Mouse (Mus musculus) brown adipose tissue, adult 24 weeks (tissue): ENCODE measurements around the gene Lamc2. TPM values are rescaled to one million over a fixed set of nuclear protein-coding genes. Genes with fewer than 3 reads are reported as not detected.

Source experiments
- H3K27ac ChIP-seq: fragments of 200-500 bp; replicated peaks from 2 replicates; pipeline ENCODE4 v1.5.1; 2012; ENCODE audit warnings: low read depth, mild to moderate bottlenecking, low read length
- H3K4me1 ChIP-seq: fragments of 200-500 bp; 2 replicates; pipeline ENCODE4 v1.6.1; 2012; ENCODE audit warnings: low read length, mixed read lengths; ENCODE audit not compliant: control insufficient read depth, insufficient read depth, insufficient read length
- H3K4me3 ChIP-seq: fragments of 200-500 bp; 2 replicates; pipeline ENCODE4 v1.5.1; 2012; ENCODE audit warnings: low read depth, mild to moderate bottlenecking, low read length, moderate library complexity; ENCODE audit not compliant: insufficient read depth
- polyA plus RNA-seq: library from polyadenylated mRNA; stranded (reverse); fragments of >200 nt; gene quantifications from 2 replicates; pipeline ENCODE4 v1.2.4, GENCODE M21; 2012; ENCODE audit not compliant: missing spikeins, insufficient read depth, insufficient read length

Lamc2 gene
- polyA plus RNA-seq, 1 experiment: 1.7 TPM

- no peak overlapping the region for H3K27ac ChIP-seq
- no peak overlapping the region for H3K4me3 ChIP-seq
- peaks cover 7% of the 10 kb centered on the region; the same call in 1 of the 2 replicates for H3K4me1 ChIP-seq
These were observed 30.9 kb downstream of the Lamc2 start for GRCm38 (mm10) chr1:153155364-153155763.

GRCm38 (mm10) chr1:153153619-153154137, 32.6 kb downstream of the Lamc2 start:
- Histone ChIP-seq H3K27ac (0 out of 2 replicates have a peak overlapping the region, but pooled peaks have one; percentile 23), H3K4me3 (no peak overlapping the region), H3K4me1 (peaks cover 7% of the 10 kb centered on the region; the same call in 1 of the 2 replicates)

- Histone ChIP-seq H3K4me1 (peaks cover 7% of the 10 kb centered on the region; the same call in 1 of the 2 replicates), H3K4me3 (no peak overlapping the region), H3K27ac (no peak overlapping the region)
These were observed 33.7 kb downstream of the Lamc2 start for GRCm38 (mm10) chr1:153152594-153152993.

- no peaks in the 10 kb centered on the region for H3K4me1 ChIP-seq
- no peak overlapping the region for H3K27ac ChIP-seq
- H3K4me3 ChIP-seq: no peak overlapping the region
These were observed 40.5 kb downstream of the Lamc2 start for GRCm38 (mm10) chr1:153145791-153146190.

GRCm38 (mm10) chr1:153144021-153144420, 42.2 kb downstream of the Lamc2 start:
- Histone ChIP-seq H3K4me3 (no peak overlapping the region), H3K27ac (no peak overlapping the region), H3K4me1 (no peaks in the 10 kb centered on the region)

GRCm38 (mm10) chr1:153140747-153141228, 45.5 kb downstream of the Lamc2 start:
- H3K4me1 ChIP-seq: no peaks in the 10 kb centered on the region
- no peak overlapping the region for H3K27ac ChIP-seq
- H3K4me3 ChIP-seq: no peak overlapping the region

- H3K4me3 ChIP-seq: no peak overlapping the region
These were observed 46.0 kb downstream of the Lamc2 start for GRCm38 (mm10) chr1:153140265-153140664.

GRCm38 (mm10) chr1:153139635-153140034, 46.6 kb downstream of the Lamc2 start:
- Histone ChIP-seq H3K4me3 (no peak overlapping the region), H3K4me1 (no peaks in the 10 kb centered on the region), H3K27ac (no peak overlapping the region)

More at GRCm38 (mm10) chr1:153140265-153140664, 46.0 kb downstream of the Lamc2 start:
- Histone ChIP-seq H3K27ac (no peak overlapping the region), H3K4me1 (no peaks in the 10 kb centered on the region)

- Histone ChIP-seq H3K4me1 (no peaks in the 10 kb centered on the region), H3K4me3 (no peak overlapping the region), H3K27ac (no peak overlapping the region)
These were observed 47.8 kb downstream of the Lamc2 start for GRCm38 (mm10) chr1:153138486-153138885.

- H3K4me3 ChIP-seq: no peak overlapping the region
- H3K27ac ChIP-seq: no peak overlapping the region
- H3K4me1 ChIP-seq: no peaks in the 10 kb centered on the region
These were observed 49.6 kb downstream of the Lamc2 start for GRCm38 (mm10) chr1:153136647-153137046.

GRCm38 (mm10) chr1:153133865-153134781, 52.1 kb downstream of the Lamc2 start:
- Histone ChIP-seq H3K4me3 (no peak overlapping the region), H3K27ac (no peak overlapping the region), H3K4me1 (peaks cover 3% of the 10 kb centered on the region; the same call in 1 of the 2 replicates)

GRCm38 (mm10) chr1:153129992-153130713, 56.1 kb downstream of the Lamc2 start:
- Histone ChIP-seq H3K4me3 (no peak overlapping the region), H3K27ac (peak overlapping the region; percentile 52; the same call in 1 of the 2 replicates)

GRCm38 (mm10) chr1:153128780-153129179, 57.5 kb downstream of the Lamc2 start:
- Histone ChIP-seq H3K4me1 (peaks cover 19% of the 10 kb centered on the region), H3K27ac (no peak overlapping the region), H3K4me3 (no peak overlapping the region)

More at GRCm38 (mm10) chr1:153129992-153130713, 56.1 kb downstream of the Lamc2 start:
- H3K4me1 ChIP-seq: peaks cover 17% of the 10 kb centered on the region

GRCm38 (mm10) chr1:153127622-153128021, 58.6 kb downstream of the Lamc2 start:
- peak overlapping the region; percentile 25; the same call in 1 of the 2 replicates for H3K27ac ChIP-seq
- H3K4me1 ChIP-seq: peaks cover 24% of the 10 kb centered on the region
- H3K4me3 ChIP-seq: no peak overlapping the region
